Mouse (Mus musculus) skeletal muscle tissue, adult 2 months (tissue): Measurements from ENCODE around the gene Efna5.

ENCODE experiments used
- DNase-seq: peaks from one replicate; pipeline ENCODE4 v3.0.0-alpha.2; 2012; ENCODE audit warnings: low read depth, low spot score

The Efna5 gene

DNA sequence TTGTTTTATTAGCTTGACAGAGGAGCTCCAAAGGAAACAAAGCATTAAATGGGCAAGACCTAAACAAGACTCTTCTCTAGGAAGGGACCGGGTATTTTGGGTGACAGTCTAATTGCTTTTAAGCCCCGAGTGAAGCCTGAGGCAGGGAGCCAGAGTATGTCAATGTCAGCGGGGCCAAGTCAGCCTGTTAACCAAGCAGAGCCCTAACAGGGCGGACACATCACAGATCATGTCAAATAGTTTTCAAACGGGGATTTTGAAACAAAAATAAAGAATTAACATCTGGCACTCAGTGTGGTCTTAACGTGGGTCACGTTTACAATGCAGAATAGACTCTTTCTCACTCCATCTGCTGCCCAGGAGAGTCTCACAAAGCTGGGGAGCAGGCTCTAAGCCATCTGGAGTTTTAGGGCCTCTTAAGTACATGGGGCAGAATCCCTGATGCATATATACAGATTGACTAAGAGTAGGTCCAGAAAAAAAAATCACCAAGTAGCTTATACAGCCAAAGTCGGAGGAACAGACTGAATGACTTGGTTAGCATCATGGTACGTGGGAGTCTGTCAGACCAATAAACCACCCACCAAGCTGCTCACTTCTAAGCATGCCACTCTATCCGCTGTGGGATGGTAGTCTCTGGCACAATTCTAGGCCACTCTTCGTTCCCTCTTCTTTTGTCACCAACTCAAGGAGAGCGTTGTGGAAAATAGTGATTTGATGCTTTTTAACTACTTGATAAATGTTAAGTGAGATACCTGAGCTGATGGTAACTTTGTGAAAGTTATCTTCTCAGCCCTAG is 223.1 kb downstream of the Efna5 start:
- no peak for DNase-seq

- no peak for DNase-seq
Measured at GRCm38 (mm10) chr17:62657051-62657450, 224.1 kb downstream of the Efna5 start.

GRCm38 (mm10) chr17:62656591-62656990 is 224.5 kb downstream of the Efna5 start:
- no peak for DNase-seq

DNA sequence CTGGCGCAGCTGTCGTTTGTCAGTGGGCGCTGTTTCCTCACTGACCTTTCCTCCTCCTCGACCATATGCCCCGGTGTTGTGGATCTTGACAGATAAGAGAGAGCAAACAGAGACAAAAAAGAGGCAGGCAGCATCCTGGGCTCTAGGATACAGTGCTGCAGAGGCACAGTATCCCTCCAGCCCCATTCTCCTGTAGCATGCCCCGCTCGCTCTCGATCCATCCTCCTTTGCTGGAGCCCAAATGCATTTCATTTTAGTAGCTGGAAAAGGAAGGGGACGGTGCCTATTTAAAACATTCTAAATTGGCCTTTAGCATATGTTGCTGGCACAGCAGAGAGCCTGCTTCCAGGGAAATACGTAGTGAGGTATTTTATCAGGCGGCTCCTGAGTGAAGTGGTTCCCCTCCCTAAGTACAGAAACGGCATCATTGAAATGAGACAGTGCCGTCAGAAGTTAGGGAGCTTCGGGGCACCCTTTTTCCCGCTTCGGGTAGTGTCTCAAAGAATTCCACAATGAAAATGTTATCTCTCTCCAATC is 225.2 kb downstream of the Efna5 start:
- no peak for DNase-seq

- DNase-seq = no peak
Measured at GRCm38 (mm10) chr17:62652451-62652850, 228.7 kb downstream of the Efna5 start.

GRCm38 (mm10) chr17:62651696-62652095 is 229.4 kb downstream of the Efna5 start:
- DNase-seq = no peak

GRCm38 (mm10) chr17:62649293-62649950 is 231.7 kb downstream of the Efna5 start:
- DNase-seq = no peak

DNA sequence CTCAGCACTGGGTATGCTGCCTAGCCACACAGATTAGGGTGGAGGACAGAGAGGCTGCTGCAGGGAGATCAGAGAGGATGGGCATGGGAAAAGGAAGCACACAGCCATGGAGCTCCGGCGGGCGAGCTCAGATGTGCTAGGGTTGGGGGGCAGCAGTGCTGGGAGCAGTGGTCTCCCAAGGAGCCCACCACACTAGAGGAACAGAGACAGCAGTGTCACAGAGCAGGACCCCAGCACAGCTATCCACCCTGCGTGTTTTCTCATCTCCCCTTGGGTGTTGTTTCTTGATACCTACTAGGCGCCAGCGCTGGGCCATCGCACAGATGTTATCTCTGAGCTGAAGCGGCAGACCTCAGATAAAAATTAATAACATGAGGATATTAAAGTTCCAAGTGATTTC is 234.3 kb downstream of the Efna5 start:
- DNase-seq = no peak

DNA sequence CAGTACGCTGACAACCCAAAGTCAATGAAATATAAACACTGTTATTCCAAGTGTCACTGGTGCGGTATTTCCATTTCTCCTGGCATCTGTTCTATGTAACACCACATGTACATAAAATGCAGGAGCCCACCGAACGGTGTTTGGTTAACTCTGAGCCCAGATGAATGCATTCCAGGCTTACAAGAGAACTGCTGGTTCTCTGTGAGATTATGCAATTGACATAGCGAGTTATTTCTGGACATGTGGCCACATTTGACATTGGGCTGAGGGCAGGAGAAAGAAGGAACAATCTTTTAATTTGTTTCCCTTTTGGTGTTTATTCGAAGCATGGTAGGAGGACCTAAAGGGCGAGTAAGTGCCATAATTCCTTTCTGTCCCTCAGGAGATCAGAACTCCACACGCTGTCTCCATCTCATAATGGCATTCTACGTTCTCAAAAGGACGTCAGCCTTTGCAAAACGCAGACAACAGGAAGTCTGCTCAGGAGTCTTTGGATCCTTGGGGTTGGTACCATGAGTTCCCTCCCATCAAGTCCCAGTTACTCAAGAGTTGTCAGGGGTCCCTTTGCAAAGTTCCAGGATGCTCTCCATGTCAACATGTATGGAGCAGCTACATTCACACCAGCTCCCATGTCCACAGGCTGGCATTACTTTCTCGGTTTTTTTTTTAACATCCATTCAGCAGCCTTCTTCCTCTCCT is 238.5 kb downstream of the Efna5 start:
- no peak for DNase-seq

DNA sequence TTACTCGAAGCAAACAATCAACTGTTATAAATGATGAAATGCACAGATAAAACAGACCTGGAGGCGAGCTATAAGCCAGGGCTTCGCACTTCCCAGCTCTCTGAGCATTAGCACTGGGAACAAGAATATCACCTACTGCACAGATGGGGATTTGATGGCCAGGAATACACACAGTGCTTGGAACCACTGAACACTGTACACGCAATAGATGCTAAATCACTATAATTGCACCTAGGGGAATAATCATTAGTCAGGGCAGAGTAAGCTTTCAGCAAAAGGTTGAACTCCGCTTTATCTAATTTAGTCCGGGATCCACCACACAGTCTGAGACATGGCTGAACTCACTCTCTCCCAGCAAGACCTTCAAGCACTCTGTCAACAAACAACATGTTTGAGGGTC is 240.5 kb downstream of the Efna5 start:
- DNase-seq = no peak

DNA sequence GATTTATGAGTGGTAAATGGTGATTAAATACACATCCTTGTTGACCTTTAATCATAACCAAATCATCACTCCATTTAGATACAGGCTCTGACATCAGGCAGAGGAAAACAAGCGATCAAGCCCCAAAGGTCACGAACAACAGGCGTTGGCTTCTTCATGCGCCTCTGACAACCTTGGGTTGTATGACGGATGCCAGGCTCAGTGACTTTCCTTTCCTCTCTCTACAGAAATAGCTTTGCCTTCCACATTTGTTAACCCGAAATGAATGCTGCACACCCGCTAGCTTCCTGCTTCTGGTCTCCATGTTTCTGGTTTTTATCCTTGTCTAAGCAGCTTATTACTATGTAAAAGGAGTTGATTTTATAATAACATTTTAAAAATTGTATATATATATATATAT is 244.2 kb downstream of the Efna5 start:
- DNase-seq = no peak

GRCm38 (mm10) chr17:62634937-62635336 is 246.2 kb downstream of the Efna5 start:
- DNase-seq = no peak

- no peak for DNase-seq
Measured at GRCm38 (mm10) chr17:62628474-62628873, 252.6 kb downstream of the Efna5 start.

DNA sequence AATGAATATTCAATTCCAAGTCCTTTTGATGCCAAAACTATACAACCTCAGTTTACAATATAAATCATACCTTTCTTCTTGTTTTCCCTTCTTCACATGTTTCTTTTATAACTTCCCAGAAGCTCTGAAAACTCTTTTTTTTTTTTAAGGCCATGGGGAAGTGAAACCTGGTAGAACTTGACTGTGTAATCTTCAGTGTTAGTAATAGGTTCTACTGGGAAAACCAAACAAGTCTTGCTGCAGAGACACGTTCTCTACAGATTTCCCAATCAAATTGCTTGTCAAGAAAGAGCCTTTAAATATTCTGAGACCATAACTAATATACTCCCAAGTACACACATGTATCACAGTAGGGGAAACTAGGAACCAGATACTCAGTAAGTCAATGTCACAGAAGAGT is 253.6 kb downstream of the Efna5 start:
- no peak for DNase-seq

DNA sequence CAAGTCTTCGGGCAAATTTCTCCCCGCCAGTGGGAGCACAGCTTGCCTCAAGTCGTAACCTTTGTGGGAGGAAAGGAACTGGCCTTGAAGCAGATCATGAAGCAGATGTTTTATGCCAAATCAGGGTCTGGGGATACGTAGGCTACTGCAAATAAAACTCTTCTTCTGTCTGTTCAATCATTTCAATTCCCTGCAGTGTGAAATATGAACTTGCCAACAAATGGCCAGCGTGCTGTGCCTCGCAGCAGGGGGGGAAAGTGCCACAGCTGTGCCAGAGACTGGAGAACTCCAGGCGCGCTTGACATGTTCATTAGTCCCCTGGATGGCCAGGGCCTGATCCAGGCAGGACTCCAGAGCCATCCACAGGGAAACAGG is 255.5 kb downstream of the Efna5 start:
- no peak for DNase-seq

GRCm38 (mm10) chr17:62624804-62625645 is 256.1 kb downstream of the Efna5 start:
- DNase-seq = no peak

DNA sequence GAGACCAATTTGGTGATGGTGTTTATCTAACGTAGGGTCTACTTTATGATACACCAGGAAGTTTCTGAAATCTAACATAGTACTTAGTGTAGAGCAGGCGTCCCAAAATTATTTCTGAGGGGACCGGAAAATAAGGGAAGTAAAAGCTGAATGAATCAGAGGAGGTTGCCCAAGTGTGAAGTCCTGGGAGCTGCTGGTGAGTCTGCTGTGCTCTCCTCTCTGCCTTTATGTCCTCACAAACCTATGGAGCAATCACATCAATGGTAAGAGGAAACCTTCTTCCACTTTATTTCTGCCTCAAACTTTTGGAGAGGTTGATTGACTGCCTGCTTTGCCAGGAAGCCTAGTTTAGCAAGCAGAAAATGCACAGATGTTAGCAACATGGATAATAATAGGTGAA is 257.9 kb downstream of the Efna5 start:
- DNase-seq = no peak

- no peak for DNase-seq
Measured at GRCm38 (mm10) chr17:62622481-62622880, 258.6 kb downstream of the Efna5 start.

- no peak for DNase-seq
Measured at GRCm38 (mm10) chr17:62615159-62615558, 266.0 kb downstream of the Efna5 start.

- DNase-seq = no peak
Measured at GRCm38 (mm10) chr17:62614708-62615107, 266.4 kb downstream of the Efna5 start.

GRCm38 (mm10) chr17:62614237-62614636 is 266.9 kb downstream of the Efna5 start:
- no peak for DNase-seq

DNA sequence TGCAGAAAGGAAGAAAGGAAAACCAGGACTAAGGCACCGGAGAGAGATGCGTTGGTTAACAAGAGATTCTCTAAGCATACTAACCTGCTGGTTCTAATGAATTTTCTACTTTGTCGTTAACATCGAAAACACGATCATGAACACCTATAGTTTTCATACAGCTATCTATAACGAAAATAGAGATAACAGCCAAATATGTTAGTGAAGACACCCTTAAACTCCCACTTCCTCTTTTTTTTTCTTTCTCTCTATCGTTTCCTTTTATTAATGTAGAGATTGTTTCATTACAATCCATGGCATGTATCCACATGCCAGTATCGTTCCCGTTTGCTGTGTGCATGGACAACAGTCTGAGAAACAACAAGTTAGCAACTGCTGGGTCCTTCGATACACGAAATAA is 267.9 kb downstream of the Efna5 start:
- no peak for DNase-seq
